Mouse (Mus musculus) embryo, embryonic 10.5 days (tissue): ENCODE results near the gene Rem1.
"Not testable (repeated sequence)": the region's sequence is repeated elsewhere in the genome, so short reads cannot be mapped to it uniquely, and the experiment has no call there.

Experiments used
- DNase-seq: peaks from one replicate; pipeline ENCODE4 v3.0.0-alpha.2; 2015; ENCODE audit warnings: low spot score

The Rem1 gene

GRCm38 (mm10) chr2:152629239-152629638 lies 2.5 kb downstream of the Rem1 start:
- DNase-seq, result no peak

GRCm38 (mm10) chr2:152629904-152630303 lies 3.2 kb downstream of the Rem1 start:
- DNase-seq, result no peak

- no peak for DNase-seq
These were observed 6.6 kb downstream of the Rem1 start for GRCm38 (mm10) chr2:152633334-152633733.

GRCm38 (mm10) chr2:152634311-152634710 lies 7.6 kb downstream of the Rem1 start:
- no peak for DNase-seq

- no peak for DNase-seq
These were observed 9.7 kb downstream of the Rem1 start for GRCm38 (mm10) chr2:152636246-152637005.

GRCm38 (mm10) chr2:152637006-152637322 lies 10.2 kb downstream of the Rem1 start:
- no peak for DNase-seq

- no peak for DNase-seq
These were observed 10.6 kb downstream of the Rem1 start for GRCm38 (mm10) chr2:152637381-152637780.

GRCm38 (mm10) chr2:152638865-152639264 lies 12.1 kb downstream of the Rem1 start:
- DNase-seq, result no peak

GRCm38 (mm10) chr2:152639406-152640113 lies 12.8 kb downstream of the Rem1 start:
- peak; percentile 50 for DNase-seq

- DNase-seq, result no peak
These were observed 26.3 kb downstream of the Rem1 start for GRCm38 (mm10) chr2:152652901-152653620.

GRCm38 (mm10) chr2:152653874-152654715 lies 27.3 kb downstream of the Rem1 start:
- DNase-seq, result no peak

GRCm38 (mm10) chr2:152657398-152657797 lies 30.6 kb downstream of the Rem1 start:
- DNase-seq, result peak; percentile 44

- DNase-seq, result no peak
These were observed 34.4 kb downstream of the Rem1 start for GRCm38 (mm10) chr2:152661163-152661562.

GRCm38 (mm10) chr2:152666191-152666590 lies 39.4 kb downstream of the Rem1 start:
- DNase-seq, result not testable (repeated sequence)

GRCm38 (mm10) chr2:152669256-152669638 lies 42.5 kb downstream of the Rem1 start, which contains the start of gene H13:
TSS of gene H13 (plus strand) at chr2:152669461.
- peak; percentile 97 for DNase-seq

- peak; percentile 75 for DNase-seq
These were observed 43.1 kb downstream of the Rem1 start for GRCm38 (mm10) chr2:152669639-152670484.

- DNase-seq, result no peak
These were observed 44.4 kb downstream of the Rem1 start for GRCm38 (mm10) chr2:152670983-152671641.

- peak; percentile 64 for DNase-seq
These were observed 44.9 kb downstream of the Rem1 start for GRCm38 (mm10) chr2:152671642-152671999.

GRCm38 (mm10) chr2:152672166-152672565 lies 45.4 kb downstream of the Rem1 start:
- DNase-seq, result no peak

GRCm38 (mm10) chr2:152674148-152674547 lies 47.4 kb downstream of the Rem1 start:
- no peak for DNase-seq
